Mouse (Mus musculus): ENCODE measurements around the gene Rims1. TPM values are rescaled to one million over a fixed set of nuclear protein-coding genes. Genes with fewer than 3 reads are reported as not detected.

Rims1 gene
- polyA plus RNA-seq, 1 experiment from 2014 or later: 0.15 TPM

DNA sequence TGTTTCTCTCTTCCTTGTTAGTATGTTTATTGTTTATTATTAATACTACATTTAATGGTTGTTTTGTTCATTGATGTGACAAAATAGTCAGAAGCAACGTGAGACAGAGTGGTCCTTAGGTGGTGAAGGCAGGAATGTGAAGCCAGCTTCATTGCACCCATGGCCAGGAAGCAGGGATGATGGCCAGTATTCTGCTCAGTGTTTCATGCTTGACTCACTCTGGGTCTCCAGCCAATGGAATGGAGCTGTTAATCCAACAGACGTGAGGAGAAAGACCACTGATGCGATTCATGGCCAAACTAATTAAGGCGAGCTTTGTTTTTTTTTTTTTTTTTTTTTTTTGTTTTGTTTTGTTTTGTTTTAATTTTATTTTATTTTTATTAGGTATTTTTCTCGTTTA lies 535.7 kb downstream of the Rims1 start:
- Histone ChIP-seq H3K36me3 (no peaks in the 10 kb centered on the region), H3K27ac (no peak overlapping the region), H3K4me1 (replicated peaks) (no peaks in the 10 kb centered on the region), H3K27me3 (no peaks in the 10 kb centered on the region), H3K9me3 (replicated peaks) (no peaks in the 10 kb centered on the region), H3K4me3 (replicated peaks) (no peak overlapping the region), H3K9ac (no peak overlapping the region), H3K4me2 (no peak overlapping the region)
- no peak for DNase-seq
- no peak for ATAC-seq (ENCODE audit: low read depth)
- WGBS (ENCODE audit: insufficient replicate concordance): 59% methylated on average over 5 of the region's 5 CpGs

DNA sequence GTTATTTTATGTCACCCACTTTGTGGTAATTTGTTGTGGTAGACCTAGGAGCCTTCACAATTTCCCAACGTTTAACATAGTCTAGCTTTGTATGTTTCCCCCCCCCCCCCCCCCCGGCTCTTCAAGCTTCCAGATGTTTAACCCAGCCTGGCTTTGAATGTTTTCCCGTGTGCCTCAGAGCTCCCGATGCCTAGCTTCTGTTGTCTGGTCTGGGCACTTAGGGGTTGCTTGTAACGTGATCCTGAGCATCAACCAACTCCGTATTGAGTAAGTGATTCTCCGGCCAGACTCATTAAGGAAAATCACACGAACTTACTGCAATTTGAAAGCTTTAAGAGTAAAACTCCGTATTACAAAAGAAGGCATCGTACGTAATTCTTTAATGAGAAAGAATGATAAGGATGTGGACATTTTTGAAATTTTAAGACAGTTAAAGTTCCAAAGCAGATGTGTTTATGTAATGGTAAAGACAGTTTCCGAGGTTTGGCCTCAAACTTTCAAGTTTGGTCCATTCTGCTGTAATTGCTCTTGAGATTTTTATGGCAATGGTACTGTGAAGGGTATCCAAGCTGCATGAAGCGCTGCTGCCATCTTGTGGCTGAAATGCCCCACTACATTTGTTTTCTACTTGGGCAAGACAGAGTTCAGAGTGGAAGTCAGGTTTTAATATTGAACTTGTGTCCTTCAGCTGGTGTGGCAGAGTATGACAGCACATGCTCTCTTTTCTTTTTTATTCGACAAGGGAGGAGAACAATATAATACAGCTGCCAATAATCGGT lies 537.0 kb downstream of the Rims1 start:
- Histone ChIP-seq H3K4me3 (replicated peaks) (no peak overlapping the region), H3K27me3 (no peaks in the 10 kb centered on the region), H3K9me3 (replicated peaks) (no peaks in the 10 kb centered on the region), H3K27ac (no peak overlapping the region), H3K36me3 (no peaks in the 10 kb centered on the region), H3K4me1 (replicated peaks) (no peaks in the 10 kb centered on the region), H3K4me2 (no peak overlapping the region), H3K9ac (no peak overlapping the region)
- 36% methylated on average over 15 of the region's 15 CpGs for WGBS (ENCODE audit: insufficient replicate concordance)
- peak; percentile 4 for DNase-seq
- ATAC-seq (ENCODE audit: low read depth): no peak

DNA sequence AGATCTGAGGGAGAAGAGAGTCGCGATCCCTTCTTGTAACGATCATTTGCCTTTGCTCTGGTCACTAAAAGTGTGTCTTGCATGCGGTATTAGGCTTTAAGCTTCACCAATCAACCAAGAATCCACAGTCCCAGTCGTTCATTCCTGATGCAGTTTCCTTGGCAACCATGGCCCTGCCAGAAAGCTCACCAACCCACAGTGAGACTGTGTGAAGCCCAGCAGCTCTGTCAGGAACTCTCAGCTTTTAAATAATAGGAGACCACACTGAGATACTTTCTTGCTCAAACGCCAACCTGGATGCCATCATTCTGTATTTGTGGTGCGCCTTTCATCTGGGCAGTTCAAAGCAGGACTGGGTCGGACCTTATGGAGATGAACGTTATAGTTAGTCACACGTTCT lies 539.3 kb downstream of the Rims1 start:
- Histone ChIP-seq H3K27me3 (no peaks in the 10 kb centered on the region), H3K27ac (no peak overlapping the region), H3K36me3 (no peaks in the 10 kb centered on the region), H3K9me3 (replicated peaks) (no peaks in the 10 kb centered on the region), H3K9ac (no peak overlapping the region), H3K4me2 (no peak overlapping the region), H3K4me3 (replicated peaks) (no peak overlapping the region), H3K4me1 (replicated peaks) (no peaks in the 10 kb centered on the region)
- WGBS (ENCODE audit: insufficient replicate concordance): 63% methylated on average over 10 of the region's 10 CpGs
- no peak for DNase-seq
- no peak for ATAC-seq (ENCODE audit: low read depth)

DNA sequence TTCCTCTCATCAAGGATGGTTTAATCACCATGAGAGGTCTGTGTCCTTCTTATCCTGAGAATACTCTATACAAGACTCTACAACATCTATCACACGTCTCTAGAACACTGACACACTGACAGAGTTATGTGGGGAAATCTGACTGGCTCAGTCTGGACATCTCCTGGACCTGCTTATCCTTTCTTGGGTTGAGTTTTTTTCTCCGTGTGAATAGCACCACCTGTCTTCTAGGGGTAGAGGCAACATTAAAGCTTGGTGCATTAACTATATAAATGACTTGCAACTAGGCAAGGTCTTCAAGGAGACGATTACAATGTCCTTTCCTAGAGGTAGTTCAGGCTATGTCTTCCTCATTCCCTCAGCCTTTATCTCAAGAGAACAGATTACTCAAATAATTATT lies 540.3 kb downstream of the Rims1 start:
- Histone ChIP-seq H3K4me1 (replicated peaks) (no peaks in the 10 kb centered on the region), H3K36me3 (no peaks in the 10 kb centered on the region), H3K4me3 (replicated peaks) (no peak overlapping the region), H3K27me3 (no peaks in the 10 kb centered on the region), H3K9ac (no peak overlapping the region), H3K4me2 (no peak overlapping the region), H3K9me3 (replicated peaks) (no peaks in the 10 kb centered on the region), H3K27ac (no peak overlapping the region)
- no peak for DNase-seq
- 41% methylated on average over 3 of the region's 3 CpGs for WGBS (ENCODE audit: insufficient replicate concordance)
- no peak for ATAC-seq (ENCODE audit: low read depth)

DNA sequence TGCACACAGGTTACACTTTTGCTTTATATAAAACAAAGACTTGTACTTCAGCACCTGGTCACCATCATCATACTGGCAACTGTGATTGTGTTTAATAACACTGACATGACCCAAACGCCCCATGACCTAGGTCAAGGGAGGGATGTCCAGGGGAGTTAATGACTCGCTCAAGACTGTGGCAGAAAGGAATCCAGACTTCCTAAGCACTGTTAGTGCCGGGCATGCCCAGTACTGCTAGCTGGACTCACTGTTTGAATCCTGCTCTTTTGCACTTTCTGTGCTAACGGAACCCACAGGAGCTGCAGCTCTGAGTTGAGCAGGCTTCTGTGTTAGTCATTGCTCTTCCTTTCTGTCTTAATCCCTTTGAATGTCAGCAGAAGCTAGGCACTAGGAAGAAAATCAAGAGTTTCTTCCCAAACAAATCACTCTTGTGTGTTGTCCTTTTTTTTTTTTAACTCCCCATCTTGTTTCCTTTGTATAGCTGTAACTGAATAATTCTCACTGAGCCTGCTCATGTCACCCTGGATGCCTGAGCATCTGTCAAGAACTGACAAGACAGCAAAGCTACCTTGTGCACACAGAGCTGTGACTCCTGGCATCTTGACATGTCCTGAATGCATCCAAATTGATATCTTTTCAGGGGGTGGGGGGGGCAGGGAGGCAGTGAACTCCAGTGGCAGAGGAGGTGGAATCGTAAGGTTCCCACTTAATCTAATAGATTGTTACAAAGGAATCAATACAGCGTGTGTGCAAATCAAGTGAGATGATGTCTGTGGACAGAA lies 543.4 kb downstream of the Rims1 start:
- no peaks in the 10 kb centered on the region for H3K36me3 ChIP-seq
- no peak overlapping the region for H3K4me2 ChIP-seq
- H3K27me3 ChIP-seq: no peaks in the 10 kb centered on the region
- no peak overlapping the region for H3K4me3 ChIP-seq (replicated peaks)
- DNase-seq (no peak), ATAC-seq (ENCODE audit: low read depth) (no peak)
- WGBS (ENCODE audit: insufficient replicate concordance): 48% methylated on average over 6 of the region's 6 CpGs
- no peak overlapping the region for H3K9ac ChIP-seq
- H3K4me1 ChIP-seq (replicated peaks): no peaks in the 10 kb centered on the region
- no peak overlapping the region for H3K27ac ChIP-seq
- no peaks in the 10 kb centered on the region for H3K9me3 ChIP-seq (replicated peaks)

DNA sequence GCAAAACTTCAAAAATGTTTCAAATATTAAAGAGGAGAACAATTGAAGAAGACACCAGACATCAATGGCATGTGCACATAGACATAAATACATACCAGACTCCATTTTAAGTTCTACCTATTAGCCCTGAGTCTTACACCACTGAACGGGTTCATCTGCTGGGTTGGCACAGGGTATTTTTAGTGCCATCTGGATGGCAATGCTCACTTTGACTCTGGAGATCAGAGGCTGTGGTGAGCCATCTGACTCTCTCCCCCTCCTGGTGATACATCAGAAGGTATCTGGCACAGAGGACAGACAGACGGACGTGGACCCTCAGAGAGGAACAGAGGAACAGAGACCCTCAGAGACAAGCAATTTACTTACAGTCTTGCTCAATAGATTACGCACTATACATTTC lies 544.1 kb downstream of the Rims1 start:
- WGBS (ENCODE audit: insufficient replicate concordance): 68% methylated on average over 4 of the region's 4 CpGs
- Histone ChIP-seq H3K27ac (no peak overlapping the region), H3K4me3 (replicated peaks) (no peak overlapping the region), H3K36me3 (no peaks in the 10 kb centered on the region), H3K27me3 (no peaks in the 10 kb centered on the region), H3K9me3 (replicated peaks) (no peaks in the 10 kb centered on the region), H3K4me2 (no peak overlapping the region), H3K4me1 (replicated peaks) (no peaks in the 10 kb centered on the region), H3K9ac (no peak overlapping the region)
- DNase-seq (no peak), ATAC-seq (ENCODE audit: low read depth) (no peak)

DNA sequence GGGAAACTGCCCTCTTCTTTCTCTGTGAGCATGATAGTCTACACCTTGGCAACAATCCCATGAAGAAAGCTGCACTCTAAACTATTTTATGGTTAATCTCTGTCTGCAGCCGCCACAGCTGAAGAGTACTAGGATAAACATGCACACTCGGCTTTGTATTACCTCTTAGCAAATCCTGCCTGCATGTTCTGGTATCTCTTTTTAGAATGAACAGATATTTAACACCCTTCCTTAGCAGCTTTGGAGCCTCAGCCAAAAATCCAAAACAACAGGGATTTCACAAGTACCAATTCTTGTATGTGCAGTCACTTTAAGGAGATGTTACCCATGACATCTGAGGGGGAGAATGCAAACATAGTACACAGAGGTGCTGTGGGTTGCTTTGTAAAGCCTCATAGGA lies 545.5 kb downstream of the Rims1 start:
- no peak overlapping the region for H3K27ac ChIP-seq
- DNase-seq (no peak), ATAC-seq (ENCODE audit: low read depth) (no peak)
- no peak overlapping the region for H3K4me3 ChIP-seq (replicated peaks)
- no peak overlapping the region for H3K4me2 ChIP-seq
- H3K36me3 ChIP-seq: no peaks in the 10 kb centered on the region
- H3K27me3 ChIP-seq: no peaks in the 10 kb centered on the region
- no peaks in the 10 kb centered on the region for H3K9me3 ChIP-seq (replicated peaks)
- no peak overlapping the region for H3K9ac ChIP-seq
- H3K4me1 ChIP-seq (replicated peaks): no peaks in the 10 kb centered on the region
- 73% methylated on average over 2 of the region's 2 CpGs for WGBS (ENCODE audit: insufficient replicate concordance)

DNA sequence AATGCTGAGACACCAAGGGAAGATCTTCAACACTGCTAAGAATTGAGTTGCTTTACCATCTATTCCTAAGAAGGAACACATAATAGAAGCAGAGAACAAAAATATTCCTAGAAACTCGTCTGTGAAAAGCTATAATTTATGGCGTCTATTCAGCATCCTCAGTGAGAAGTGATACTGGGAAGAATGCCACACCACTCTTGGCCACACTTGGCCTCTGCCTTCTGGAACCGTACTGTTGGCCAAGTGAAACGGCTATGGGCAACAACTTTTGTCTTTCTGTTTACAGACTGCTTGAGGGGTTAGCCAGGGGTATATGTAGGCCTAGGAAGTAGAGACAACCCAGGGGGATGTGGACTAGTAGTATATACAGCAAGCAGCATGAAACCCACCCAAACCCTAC lies 547.4 kb downstream of the Rims1 start:
- no peak for DNase-seq
- Histone ChIP-seq H3K4me1 (replicated peaks) (no peaks in the 10 kb centered on the region), H3K9me3 (replicated peaks) (no peaks in the 10 kb centered on the region), H3K27me3 (no peaks in the 10 kb centered on the region), H3K4me2 (no peak overlapping the region), H3K4me3 (replicated peaks) (no peak overlapping the region), H3K27ac (no peak overlapping the region), H3K9ac (no peak overlapping the region), H3K36me3 (no peaks in the 10 kb centered on the region)
- WGBS (ENCODE audit: insufficient replicate concordance): 60% methylated on average over 4 of the region's 4 CpGs
- no peak for ATAC-seq (ENCODE audit: low read depth)

DNA sequence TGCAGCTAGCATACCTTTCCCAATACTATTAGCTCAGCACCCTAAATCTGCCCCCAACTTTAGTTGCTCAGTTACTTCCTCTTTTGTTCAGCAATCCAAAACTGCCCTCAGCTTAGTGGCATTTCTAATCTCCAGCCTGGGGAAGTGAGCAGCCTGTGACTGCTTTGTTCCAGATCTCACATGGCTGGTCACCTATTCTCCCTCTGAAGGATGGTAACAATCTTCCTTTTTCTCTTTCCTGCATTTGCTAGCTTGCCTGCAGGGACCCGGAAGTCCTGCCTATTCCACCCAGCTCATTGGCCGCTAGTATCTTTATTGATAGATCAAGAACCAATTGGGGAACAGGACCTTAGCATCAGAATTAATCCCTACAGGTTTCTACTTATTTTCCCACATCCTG lies 551.5 kb downstream of the Rims1 start:
- 53% methylated on average over 2 of the region's 2 CpGs for WGBS (ENCODE audit: insufficient replicate concordance)
- Histone ChIP-seq H3K4me2 (no peak overlapping the region), H3K4me1 (replicated peaks) (no peaks in the 10 kb centered on the region), H3K36me3 (no peaks in the 10 kb centered on the region), H3K27me3 (no peaks in the 10 kb centered on the region), H3K27ac (no peak overlapping the region), H3K4me3 (replicated peaks) (no peak overlapping the region), H3K9ac (no peak overlapping the region), H3K9me3 (replicated peaks) (no peaks in the 10 kb centered on the region)
- ATAC-seq (ENCODE audit: low read depth) (no peak), DNase-seq (no peak)

DNA sequence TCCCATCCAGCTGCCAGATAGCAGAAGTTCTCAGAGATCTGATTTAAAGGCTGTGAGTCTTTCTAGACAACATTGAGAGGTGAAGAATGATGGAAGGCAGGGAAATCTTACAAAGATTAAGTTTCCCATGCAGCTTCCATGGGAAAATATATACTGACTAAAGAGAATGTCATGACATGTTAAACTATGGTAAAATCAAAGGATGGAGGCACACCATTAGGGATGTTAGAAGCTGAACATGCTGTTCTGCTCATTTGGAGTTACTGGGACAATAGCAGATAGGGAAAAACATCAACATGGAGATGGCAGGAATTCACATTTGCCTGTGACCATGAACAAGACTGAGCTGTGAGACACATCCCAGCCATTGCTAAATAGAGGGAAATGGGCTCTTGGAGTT lies 552.9 kb downstream of the Rims1 start:
- no peak overlapping the region for H3K4me2 ChIP-seq
- H3K36me3 ChIP-seq: no peaks in the 10 kb centered on the region
- no peaks in the 10 kb centered on the region for H3K9me3 ChIP-seq (replicated peaks)
- no peak overlapping the region for H3K4me3 ChIP-seq (replicated peaks)
- H3K27ac ChIP-seq: no peak overlapping the region
- no peak overlapping the region for H3K9ac ChIP-seq
- H3K4me1 ChIP-seq (replicated peaks): no peaks in the 10 kb centered on the region
- H3K27me3 ChIP-seq: no peaks in the 10 kb centered on the region
- ATAC-seq (ENCODE audit: low read depth): no peak
- no peak for DNase-seq

DNA sequence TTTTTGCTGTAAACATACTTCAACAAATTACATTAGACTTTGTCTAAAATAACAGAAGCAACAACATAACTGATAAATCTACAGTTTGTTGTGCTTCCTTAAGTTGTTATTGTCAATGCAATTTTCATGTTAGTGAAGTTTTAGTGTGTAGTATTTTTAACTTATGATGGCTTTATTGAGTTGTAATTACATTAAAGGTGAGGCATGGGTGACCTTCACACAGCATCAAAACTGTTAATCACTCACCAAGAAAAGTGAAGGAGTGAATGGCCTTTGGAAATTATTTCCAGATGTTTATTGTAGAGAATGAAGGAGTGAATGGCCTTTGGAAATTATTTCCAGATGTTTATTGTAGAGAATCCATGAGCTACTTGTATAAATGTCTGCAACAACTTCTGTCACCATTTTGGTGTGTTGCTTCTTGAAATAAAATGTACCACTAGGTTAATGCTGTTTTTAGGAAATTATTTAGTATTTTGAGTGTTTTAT lies 556.9 kb downstream of the Rims1 start:
- no peak overlapping the region for H3K27ac ChIP-seq
- H3K27me3 ChIP-seq: no peaks in the 10 kb centered on the region
- no peak overlapping the region for H3K4me2 ChIP-seq
- DNase-seq: no peak
- no peaks in the 10 kb centered on the region for H3K36me3 ChIP-seq
- ATAC-seq (ENCODE audit: low read depth): no peak
- H3K4me3 ChIP-seq (replicated peaks): no peak overlapping the region
- no peak overlapping the region for H3K9ac ChIP-seq
- H3K4me1 ChIP-seq (replicated peaks): no peaks in the 10 kb centered on the region
- no peaks in the 10 kb centered on the region for H3K9me3 ChIP-seq (replicated peaks)

DNA sequence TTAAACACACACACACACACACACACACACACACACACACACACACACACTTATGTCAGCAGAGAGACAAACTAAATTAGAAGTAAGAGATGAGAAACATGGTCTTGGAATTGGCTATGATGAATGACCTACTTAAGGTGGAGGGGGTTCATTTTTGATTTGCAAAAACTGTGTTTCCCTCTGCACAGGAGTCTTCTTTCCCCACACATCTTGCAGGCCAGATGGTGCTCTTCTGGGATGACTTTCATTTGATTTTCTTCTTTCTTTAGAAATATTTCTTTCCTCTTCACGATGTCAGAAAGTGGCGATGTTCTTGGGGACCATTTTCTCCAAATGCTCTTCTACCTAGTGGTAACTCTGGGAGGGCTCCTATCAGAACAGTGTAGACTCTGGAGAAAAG lies 560.0 kb downstream of the Rims1 start:
- 80% methylated on average over 2 of the region's 2 CpGs for WGBS (ENCODE audit: insufficient replicate concordance)
- no peaks in the 10 kb centered on the region for H3K9me3 ChIP-seq (replicated peaks)
- no peak overlapping the region for H3K4me2 ChIP-seq
- no peak overlapping the region for H3K4me3 ChIP-seq (replicated peaks)
- no peaks in the 10 kb centered on the region for H3K4me1 ChIP-seq (replicated peaks)
- H3K27me3 ChIP-seq: no peaks in the 10 kb centered on the region
- no peaks in the 10 kb centered on the region for H3K36me3 ChIP-seq
- DNase-seq: no peak
- H3K27ac ChIP-seq: no peak overlapping the region
- ATAC-seq (ENCODE audit: low read depth): no peak
- H3K9ac ChIP-seq: no peak overlapping the region

All from liver, embryonic 13.5 days (tissue).